Comparison of ENCODE assay signal across 10 mouse cellular contexts in the genomic region with DNA sequence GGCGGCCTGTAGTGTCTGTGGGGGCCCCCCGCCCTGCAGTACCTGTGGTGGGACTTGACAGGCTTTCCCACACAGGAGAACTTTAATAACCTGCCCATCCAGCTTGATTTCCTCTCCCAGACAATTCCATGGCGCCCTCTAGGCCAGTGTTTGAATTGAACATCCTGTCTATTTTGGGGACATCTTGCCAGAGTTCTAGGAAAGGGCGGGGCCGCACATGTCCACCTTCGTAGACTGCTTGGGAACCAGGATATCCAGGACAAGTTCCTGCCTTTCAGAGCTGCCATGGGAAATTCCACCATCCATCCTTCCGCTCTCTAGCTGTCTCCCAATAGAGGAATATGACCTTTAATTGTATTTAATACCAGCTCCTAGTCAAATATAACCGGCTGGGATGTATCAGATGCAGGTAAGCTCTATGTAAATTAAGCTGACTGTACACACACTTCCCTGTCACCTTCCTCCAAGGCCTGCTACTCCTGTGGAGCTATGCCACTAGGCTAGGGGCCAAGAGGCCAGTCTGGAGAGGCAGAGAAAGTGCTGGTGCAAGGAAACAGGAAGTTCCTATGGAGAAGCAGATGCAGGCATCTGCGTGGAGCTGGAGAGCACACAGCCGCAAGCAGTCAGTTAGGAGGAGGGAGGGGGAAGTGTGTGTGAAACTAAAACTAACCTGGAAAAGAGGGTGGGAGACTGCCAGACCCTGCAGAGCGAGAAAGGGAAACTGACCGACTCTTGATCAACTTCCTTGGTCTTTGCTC. TPM values are rescaled to one million over a fixed set of nuclear protein-coding genes. Genes with fewer than 3 reads are reported as not detected.
DNase-seq lines count a peak whose midpoint lies in the region; ATAC-seq and TF ChIP-seq lines count a peak whose summit lies in the region.
"Had no signal": no experiment of that assay in that cellular context is flagged by ENCODE, and none has a peak within 500 bp of the region (broad histone marks: within the 10 kb centered on the region; RNA-seq: fewer than 3 reads in every experiment).

No protein-coding gene starts in this region.

- WGBS in heart, embryonic 10.5 days, result 81% methylated on average over 12 of the region's 12 CpGs

- peaks cover 42% of the 10 kb centered on the region for H3K36me3 ChIP-seq in heart, embryonic 10.5 days
- H3K36me3 ChIP-seq: G1E had no signal

- TF ChIP-seq CTCF in left cerebral cortex, adult 2 months (IDR thresholded peaks at IDR 0.05), result peak; percentile 6

- H3K9me3 ChIP-seq in heart, embryonic 10.5 days, result no peaks in the 10 kb centered on the region
- H3K9me3 ChIP-seq: embryonic facial prominence, embryonic 13.5 days; G1E had no signal

- no peak for DNase-seq in left cerebral cortex, adult 2 months (ENCODE audit: extremely low spot score in 1 of 2, low spot score in 2 of 2)
- DNase-seq in left cerebral cortex, adult 18-20 months (ENCODE audit: low spot score in 2 of 2), result no peak
- DNase-seq in heart, embryonic 10.5 days (ENCODE audit: low spot score), result no peak
- peak; percentile 75 for DNase-seq in kidney, postnatal 14 days
- DNase-seq in gastrocnemius, postnatal 36 days, result no peak
- DNase-seq in thymus, postnatal 4 days, result no peak
- DNase-seq in layer of hippocampus, postnatal 25 days (ENCODE audit: extremely low spot score in 1 of 2, low spot score in 1 of 2), result no peak

- H3K4me1 ChIP-seq in heart, embryonic 10.5 days, result peaks cover 17% of the 10 kb centered on the region

- ATAC-seq in monocyte, adult 5-6 weeks (replicated peaks; ENCODE audit: insufficient number of reproducible peaks, low FRiP score, low TSS enrichment, poor library complexity, severe bottlenecking), result peak; percentile 82

- H3K27ac ChIP-seq in left cerebral cortex, adult 2 months, result no peak overlapping the region
- H3K27ac ChIP-seq in heart, embryonic 10.5 days, result peak overlapping the region; percentile 47; the same call in 1 of the 2 replicates
- H3K27ac ChIP-seq: embryonic facial prominence, embryonic 13.5 days had no signal

- no peak overlapping the region for H3K4me3 ChIP-seq in left cerebral cortex, adult 2 months
- no peak overlapping the region for H3K4me3 ChIP-seq in heart, embryonic 10.5 days
- H3K4me3 ChIP-seq: embryonic facial prominence, embryonic 13.5 days had no signal

- H3K27me3 ChIP-seq in heart, embryonic 10.5 days (ENCODE audit: insufficient read depth, poor library complexity, severe bottlenecking), result no peaks in the 10 kb centered on the region
- H3K27me3 ChIP-seq: embryonic facial prominence, embryonic 13.5 days had no signal

- intact Hi-C loops in left cerebral cortex, adult 2 months (cut with DNase I), result no loop called here
- intact Hi-C loops in gastrocnemius, postnatal 36 days (cut with DNase I), result no loop called here

RNA-seq across cellular contexts. Expression of a gene that starts 16.2 kb away (rescaled TPM):
- 10 to 100 TPM; 21.4 to 23.3 TPM for total RNA-seq in left cerebral cortex, adult 2 months (2021)
- 10 to 100 TPM; 21.5 to 23.0 TPM for total RNA-seq in left cerebral cortex, adult 18-20 months (2021)
- polyA plus RNA-seq in heart, embryonic 10.5 days (2016; fragmentation: Nextera tagmentation; extraction: Ambion mirVana), result 28.5 and 34.6 TPM in 2 replicates
- 3.7 to 8.1 TPM (median 7.8 TPM) in 3 replicates for total RNA-seq in monocyte, adult 5-6 weeks (2017)
- 1 to 10 TPM; 3.8 to 4.4 TPM for total RNA-seq in gastrocnemius, postnatal 36 days (2021)
- 10 to 100 TPM; 32.9 to 34.2 TPM for total RNA-seq in layer of hippocampus, postnatal 25 days (2021)
- total RNA-seq: G1E had no signal
- polyA plus RNA-seq: G1E had no signal

RNA-seq across cellular contexts. Expression of a gene that starts 41.8 kb away (rescaled TPM):
- 1 to 10 TPM; 1.4 to 1.7 TPM for total RNA-seq in left cerebral cortex, adult 2 months (2021)
- total RNA-seq in left cerebral cortex, adult 18-20 months (2021), result 1 to 10 TPM; 2.2 to 3.0 TPM
- polyA plus RNA-seq in heart, embryonic 10.5 days (2016; fragmentation: Nextera tagmentation; extraction: Ambion mirVana), result 40.6 and 43.0 TPM in 2 replicates
- not detected in 3 replicates for total RNA-seq in monocyte, adult 5-6 weeks (2017)
- not detected for total RNA-seq in gastrocnemius, postnatal 36 days (2021)
- 1 to 10 TPM; 1.2 to 1.6 TPM for total RNA-seq in layer of hippocampus, postnatal 25 days (2021)
- polyA plus RNA-seq: G1E had no signal

RNA-seq across cellular contexts. Expression of a gene that starts 45.2 kb away (rescaled TPM):
- total RNA-seq in left cerebral cortex, adult 2 months (2021), result 10 to 100 TPM; 19.1 to 20.6 TPM
- 10 to 100 TPM; 14.7 to 17.8 TPM for total RNA-seq in left cerebral cortex, adult 18-20 months (2021)
- 27.7 and 37.4 TPM in 2 replicates for polyA plus RNA-seq in heart, embryonic 10.5 days (2016; fragmentation: Nextera tagmentation; extraction: Ambion mirVana)
- total RNA-seq in monocyte, adult 5-6 weeks (2017), result 8.6 to 14.4 TPM (median 13.7 TPM) in 3 replicates
- total RNA-seq in gastrocnemius, postnatal 36 days (2021), result 10 to 100 TPM; 12.3 to 12.4 TPM
- 10 to 100 TPM; 18.1 to 18.7 TPM for total RNA-seq in layer of hippocampus, postnatal 25 days (2021)
